Mouse (Mus musculus) ES-Bruce4 (cell line): Measurements from ENCODE around the gene Fxyd4.

Source experiments
- CTCF ChIP-seq: IDR thresholded peaks from one replicate; pipeline ENCODE4 v1.8.1; 2011; ENCODE audit warnings: low read depth, low read length
- EP300 ChIP-seq: IDR thresholded peaks from 2 replicates; pipeline ENCODE4 v1.6.1; 2011; ENCODE audit warnings: low read depth, low read length; ENCODE audit not compliant: insufficient read depth
- POLR2A ChIP-seq: IDR thresholded peaks from one replicate; pipeline ENCODE4 v1.8.1; 2011; ENCODE audit warnings: low read length; ENCODE audit not compliant: insufficient read depth

- TF ChIP-seq POLR2A (no peak), CTCF (no peak), EP300 (no peak)
Measured at GRCm38 (mm10) chr6:117928746-117929145, 8.7 kb downstream of the Fxyd4 start.
